Mouse (Mus musculus) mesoderm, embryonic 11.5 days (tissue): ENCODE data around the gene Clpx.
"Not testable (repeated sequence)": the region's sequence is repeated elsewhere in the genome, so short reads cannot be mapped to it uniquely, and the experiment has no call there.

Experiments used
- DNase-seq: peaks from one replicate; pipeline ENCODE4 v3.0.0-alpha.2; 2012; ENCODE audit warnings: low read depth, low spot score

The Clpx gene

DNA sequence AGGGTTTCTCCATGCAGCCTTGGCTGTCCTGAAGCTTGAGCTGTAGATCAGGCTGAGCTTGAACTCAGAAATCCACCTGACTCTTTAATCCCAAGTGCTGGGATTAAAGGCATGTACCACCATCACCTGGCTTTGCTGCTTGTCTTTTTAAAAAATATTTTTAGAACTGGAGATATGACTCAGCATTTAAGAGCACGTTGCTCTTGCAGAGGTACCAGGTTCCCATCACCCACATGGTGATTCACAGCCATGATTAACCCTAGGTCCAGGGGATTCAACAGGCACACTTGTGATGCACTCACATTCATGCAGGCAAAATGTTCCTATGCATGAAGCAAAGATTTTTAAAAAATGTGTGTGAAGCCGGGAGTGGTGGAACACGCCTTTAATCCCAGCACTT lies 1.6 kb upstream of the Clpx start:
- DNase-seq: no peak

DNA sequence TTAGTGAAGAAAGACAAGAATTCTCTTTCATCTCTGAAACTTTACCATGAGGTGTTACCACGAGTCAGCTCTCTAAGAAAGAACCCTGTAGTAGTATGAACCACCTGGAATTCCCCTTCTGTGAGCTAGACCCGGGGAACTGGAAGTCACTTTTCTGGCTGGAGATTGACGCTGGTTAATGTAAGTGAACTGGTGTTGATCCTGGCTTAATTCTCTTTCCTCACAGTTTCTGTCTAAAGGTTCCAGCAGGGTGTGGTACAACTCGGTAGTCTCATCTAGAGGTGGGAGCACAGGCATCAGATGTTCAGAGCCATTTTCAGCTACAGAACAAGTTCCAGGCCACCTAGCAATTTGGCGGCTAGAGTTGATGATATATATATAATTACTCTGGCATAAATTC lies 941 bp upstream of the Clpx start:
- DNase-seq: no peak

DNA sequence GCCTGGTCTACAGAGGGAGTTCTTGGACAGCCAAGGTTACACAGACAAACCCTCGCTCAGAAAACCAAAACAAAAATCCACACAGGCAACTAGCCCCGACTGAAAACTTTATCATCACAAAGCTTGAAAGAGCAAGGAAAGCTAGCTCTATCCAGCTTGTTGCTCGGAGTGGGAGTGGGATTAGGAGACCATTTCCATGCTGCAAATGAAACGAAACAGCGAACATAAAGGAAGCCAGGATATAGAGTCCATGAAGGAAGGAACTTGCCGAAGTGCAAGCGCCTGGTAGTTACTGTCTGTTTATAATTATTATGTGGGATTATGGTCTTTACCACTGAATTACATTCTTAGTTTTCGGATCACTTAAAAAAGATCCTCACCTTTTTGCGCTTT lies 484 bp upstream of the Clpx start:
- no peak for DNase-seq

DNA sequence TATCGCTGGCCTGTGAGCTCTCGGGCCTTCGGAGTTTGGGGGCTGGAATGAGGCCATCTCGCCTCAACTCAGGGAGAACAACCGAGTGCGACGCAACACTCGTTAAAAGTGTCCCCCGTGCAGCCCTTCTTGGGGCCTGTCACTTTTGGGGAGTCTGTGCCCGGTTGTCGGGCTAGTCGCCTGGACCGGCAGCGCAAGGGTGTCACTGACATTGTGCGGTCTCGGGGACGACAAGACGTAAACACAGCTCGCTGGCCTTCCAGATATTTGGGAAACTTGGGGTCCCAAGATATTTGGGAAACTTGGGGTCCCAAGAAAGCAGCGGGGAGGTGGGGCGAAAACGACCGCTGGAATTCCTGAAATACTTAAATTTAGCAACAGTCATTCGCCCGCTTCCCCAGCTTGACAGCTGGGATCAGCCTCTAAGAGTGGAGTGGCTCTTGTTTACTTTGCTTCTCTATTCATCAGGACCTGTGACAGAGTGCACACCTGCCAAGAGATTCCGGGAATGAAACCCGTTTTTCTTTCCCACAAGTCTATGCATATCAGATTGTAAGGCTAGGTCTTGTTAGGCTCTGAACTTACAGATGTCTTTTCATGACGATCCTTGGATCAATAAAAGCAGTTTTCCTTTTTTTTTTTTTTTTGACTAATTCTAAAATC lies 787 bp downstream of the Clpx start:
- peak; percentile 12 for DNase-seq

DNA sequence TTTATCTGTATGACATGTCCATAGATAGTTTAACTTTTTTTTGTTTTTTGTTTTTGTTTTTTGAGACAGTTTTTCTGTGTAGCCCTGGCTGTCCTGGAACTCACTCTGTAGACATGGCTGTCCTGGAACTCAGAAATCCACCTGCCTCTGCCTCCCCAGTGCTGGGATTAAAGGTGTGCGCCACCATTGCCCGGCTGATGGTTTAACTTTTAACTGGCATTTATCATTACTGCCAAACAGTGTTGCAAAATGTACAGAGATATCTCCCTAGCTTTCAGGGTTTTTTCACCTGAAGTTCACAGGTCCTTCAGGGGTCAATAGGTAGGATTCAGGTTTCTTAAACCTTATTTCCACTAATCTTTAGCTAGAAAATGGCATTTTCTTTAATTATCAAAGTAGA lies 3.0 kb downstream of the Clpx start:
- no peak for DNase-seq

DNA sequence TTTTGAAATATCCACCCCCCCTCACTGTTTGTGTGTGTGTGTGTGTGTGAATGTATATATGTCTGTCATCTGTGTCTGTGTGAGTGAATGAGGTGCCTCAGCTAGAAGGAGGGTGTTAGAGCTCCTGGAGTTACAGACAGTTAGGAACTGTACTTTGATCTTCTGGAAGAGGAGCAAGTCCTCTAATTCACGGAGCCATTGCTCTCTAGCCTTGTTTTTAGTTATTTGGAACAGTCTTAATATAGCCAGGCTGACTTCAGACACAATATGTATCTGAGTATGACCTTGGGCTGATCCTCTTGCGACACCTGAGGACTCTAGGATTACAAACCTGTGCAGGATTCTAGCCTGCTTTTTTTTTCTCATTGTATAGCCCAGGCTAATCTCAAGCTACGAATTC lies 4.7 kb downstream of the Clpx start:
- no peak for DNase-seq

DNA sequence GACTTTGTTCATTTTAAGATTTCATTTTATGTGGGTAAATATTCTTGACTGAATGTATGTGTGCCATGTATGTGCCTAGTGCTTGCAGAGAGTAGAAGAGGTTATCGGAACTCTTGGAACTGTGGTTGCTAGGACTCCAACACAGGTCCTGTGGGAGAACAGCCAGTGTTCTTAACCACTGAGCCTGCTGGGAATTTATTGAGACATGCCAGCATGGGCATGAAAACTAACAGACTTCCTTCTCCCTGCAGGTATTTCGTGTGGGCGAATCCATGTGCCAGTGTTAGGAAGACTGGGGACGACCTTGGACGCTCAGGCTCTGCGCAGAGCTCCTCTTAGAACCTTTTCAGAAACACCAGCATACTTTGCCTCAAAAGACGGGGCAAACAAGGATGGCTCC lies 5.6 kb downstream of the Clpx start:
- DNase-seq: no peak

DNA sequence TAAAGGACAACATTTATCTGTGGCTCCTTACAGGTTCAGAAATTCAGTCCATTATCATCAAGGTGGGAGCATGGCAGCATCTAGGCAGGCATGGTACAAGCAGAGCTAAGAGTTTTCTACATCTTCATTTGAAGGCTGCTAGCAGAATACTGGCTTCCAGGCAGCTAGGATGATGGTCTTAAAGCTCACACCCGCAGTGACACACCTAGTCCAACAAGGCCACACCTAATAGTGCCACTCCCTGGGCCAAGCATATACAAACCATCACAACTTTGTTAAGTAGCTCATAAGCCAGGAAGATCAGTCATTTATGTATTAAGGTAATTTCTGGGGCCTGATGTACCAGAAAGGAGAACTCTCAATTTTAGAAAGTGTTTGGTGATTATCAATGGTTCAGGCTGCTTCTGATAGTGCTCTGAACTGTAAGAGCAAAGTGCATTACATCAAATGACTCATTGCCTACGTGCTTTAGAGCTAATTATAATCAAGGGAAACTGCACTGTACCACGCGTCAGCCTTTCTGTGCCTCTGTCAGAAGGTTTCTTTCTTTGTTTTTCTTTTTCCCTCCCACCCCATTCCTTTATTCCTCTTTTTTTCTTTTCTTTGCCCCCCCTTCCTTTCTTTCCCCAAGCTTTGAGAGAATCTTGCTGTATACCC lies 8.4 kb downstream of the Clpx start:
- DNase-seq: no peak

DNA sequence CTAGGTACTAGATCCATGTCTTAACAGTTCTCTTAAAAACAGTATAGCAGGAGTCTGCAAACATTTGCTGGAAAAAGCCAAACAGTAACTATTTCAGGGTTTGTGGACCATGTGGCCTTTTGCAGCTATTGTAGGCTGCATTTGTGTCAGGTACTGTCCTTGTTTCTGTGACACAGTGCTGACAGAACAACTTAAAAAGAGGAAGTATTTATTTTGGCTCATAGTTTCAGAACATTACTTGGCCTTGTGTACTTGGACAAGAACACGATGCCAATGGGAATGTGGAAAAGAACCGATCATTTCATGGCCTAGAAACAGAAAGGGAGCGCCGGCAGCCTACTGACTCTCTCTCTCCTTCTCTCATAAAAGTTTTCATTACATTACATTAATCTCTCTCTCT lies 9.5 kb downstream of the Clpx start:
- DNase-seq: no peak

DNA sequence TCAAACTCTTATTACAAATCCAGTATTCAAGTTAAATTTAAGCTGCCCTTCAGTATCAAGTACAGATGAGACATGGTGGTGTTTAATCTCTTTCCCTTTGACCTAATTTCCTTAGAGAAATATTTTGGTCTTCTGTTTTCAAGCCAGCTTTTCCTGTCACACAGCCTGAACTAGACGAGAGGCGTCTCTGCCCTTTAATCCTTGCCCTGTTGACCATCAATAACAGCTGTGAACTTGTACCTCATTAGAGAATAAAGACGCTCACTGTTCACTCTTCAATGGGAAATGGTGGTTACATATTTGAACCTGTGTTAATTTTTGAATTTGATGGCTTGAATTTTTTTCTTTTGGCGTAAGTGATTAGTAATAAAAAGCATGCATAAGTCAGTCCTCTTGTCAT lies 10.2 kb downstream of the Clpx start:
- DNase-seq: no peak

DNA sequence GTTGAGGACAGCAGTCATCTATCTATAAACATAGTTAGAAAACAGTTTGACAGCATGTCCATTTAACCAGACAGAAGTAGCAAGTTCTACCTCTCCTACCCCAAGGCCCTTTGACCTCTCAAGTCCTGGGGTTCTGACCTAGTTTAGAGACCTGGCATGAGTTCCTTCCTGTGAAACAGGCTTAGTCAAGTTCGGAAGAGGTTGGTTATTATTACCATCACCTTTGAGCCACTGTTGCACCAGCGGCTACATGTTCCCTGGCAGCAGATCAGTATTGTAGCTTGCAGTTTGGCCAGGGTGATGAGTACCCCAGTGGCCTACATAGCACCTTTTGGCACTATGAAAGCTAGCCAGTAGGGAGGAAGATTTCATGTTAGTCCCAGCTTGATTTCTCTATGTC lies 12.6 kb downstream of the Clpx start:
- DNase-seq: no peak

DNA sequence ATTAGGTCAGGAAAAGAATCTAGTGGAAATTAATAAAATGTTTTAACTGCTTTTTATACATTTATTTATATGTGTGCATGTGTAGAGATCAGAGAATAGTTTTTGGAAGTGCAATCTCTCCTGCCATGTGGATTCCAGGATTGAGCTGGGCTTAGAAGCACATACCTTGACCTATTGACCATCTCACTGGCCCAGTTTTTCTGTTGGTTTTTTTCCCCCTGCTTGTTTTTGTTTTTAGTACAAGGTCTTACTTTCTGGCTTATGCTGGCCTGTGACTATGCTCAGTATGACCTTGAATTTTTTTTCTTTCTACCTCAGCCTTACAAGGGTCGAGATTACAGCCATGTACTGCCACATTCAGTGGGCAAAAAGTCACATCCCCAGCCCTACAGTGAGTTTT lies 14.0 kb downstream of the Clpx start:
- no peak for DNase-seq

DNA sequence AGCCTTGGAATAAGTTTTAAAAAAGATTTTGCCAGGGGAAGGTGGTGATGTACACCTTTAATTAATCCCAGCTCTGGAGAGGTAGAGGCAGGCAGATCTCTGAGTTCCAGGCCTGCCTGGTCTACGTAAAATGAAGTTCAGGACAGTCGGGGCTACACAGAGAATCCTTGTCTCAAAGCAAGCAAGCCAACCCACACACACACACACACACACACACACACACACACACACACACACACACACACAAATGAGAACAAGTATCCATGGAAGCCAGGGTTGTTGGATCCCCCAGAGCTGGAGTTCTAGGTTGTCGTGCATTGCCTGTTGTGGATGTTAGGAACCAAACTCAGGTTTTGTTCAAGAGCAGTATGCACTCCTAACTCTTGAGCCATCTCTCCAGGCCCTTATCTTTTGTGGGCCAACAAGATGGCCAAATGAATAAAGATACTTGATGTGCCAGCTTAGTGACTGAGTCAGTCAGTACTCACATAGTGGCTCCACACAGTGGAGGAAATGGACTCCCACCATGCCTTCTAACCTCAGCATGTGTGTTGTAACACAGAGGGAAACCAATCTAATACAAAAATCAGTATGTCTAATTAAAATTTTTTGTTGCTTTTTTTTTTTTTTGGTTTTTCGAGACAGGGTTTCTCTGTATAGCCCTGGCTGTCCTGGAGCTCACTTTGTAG lies 18.8 kb downstream of the Clpx start:
- DNase-seq: no peak

DNA sequence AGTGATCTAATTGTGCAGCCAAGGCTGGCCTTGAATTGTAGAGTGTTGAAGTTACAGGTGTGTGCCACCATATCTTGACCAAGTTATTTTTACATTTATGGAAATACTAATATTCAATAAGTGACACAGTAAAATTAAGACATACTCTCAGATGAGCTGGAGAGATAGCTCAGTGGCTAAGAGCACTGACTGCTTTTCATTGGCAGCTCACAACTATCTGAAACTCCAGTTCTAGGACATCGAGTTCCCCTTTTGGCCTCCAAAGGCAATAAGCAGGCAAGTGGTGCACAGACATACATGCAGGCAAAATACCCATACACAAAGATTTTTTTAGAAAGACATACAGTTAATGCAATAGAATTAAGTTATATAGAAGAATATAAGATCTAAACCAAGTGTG lies 19.8 kb downstream of the Clpx start:
- no peak for DNase-seq

DNA sequence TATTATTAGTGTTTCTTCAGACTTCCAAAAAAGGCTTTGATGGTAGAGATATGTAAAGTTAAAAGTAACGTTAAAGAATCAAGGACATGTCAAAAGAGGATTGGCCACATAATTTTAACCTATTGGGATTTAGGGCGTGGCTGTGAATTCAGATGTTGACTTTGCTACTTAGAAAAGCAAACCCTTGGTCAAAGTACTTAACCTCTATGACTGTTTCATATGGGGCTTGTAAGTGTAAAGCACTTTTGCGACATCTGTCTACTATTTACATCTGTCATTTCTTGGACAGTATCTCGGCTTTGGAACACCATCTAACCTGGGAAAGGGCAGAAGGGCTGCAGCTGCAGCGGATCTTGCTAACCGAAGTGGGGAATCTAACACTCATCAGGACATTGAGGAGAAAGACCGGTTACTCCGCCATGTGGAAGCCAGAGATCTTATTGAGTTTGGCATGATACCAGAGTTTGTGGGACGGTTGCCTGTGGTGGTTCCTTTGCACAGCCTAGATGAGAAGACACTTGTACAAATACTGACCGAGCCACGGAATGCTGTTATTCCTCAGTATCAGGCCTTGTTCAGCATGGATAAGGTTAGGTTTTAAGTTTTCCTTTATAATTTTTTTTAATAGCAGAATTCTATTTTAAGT lies 28.3 kb downstream of the Clpx start:
- DNase-seq: no peak

DNA sequence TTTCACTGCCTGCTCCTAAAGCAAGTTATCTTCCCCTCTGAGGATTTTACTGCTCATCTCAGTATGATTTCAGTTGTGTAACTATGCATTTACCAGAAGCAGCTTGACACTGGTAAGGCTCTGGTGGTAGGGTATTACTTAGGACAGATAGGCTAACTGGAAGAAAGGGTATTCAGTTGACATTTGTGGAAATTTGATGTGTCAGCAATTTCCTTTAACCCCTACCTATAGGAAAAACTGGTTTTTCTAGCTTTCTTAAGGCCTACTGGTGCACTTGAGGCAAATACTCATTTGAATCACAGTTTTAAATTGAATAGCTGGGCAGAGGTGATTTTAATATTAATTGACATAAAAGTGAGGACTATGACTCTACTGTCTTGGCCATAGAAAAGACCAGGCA lies 31.9 kb downstream of the Clpx start:
- DNase-seq: no peak

DNA sequence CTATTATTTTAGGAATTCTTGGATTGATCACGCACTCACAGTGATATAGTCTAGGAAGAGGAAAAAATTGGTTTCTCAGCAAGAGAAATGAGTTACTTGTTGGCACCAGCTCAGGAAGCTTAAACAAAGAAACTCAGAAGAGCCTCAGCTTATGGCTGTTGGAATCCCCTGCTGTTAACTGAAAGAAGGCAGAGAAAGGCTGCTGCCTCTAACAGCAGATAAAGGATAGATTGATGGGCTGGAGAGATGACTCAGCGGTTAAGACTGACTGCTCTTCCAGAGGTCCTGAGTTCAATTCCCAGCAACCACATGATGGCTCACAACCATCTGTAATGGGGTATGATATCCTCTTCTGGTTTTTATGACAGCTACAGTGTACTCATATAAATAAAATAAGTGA lies 33.3 kb downstream of the Clpx start:
- DNase-seq: no peak

DNA sequence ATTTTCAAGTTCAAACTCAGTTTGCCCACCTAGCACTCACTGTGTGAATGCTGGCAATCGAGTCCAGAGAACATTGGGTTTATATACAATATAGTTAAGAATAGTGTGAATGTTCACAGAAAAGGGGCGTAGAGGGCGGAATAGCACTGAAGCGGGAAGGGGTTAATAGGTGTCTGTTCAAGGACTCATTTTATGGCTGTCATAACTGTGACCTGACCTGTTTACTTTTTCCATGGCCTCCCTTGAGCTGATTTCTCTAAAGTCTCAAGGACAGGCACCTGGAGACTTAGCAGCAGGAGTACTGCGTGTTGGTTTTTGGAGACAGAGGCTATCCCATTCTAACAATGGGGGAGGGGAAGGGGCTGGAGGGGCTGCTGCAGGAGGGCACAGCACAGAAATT lies 39.9 kb downstream of the Clpx start:
- no peak for DNase-seq

DNA sequence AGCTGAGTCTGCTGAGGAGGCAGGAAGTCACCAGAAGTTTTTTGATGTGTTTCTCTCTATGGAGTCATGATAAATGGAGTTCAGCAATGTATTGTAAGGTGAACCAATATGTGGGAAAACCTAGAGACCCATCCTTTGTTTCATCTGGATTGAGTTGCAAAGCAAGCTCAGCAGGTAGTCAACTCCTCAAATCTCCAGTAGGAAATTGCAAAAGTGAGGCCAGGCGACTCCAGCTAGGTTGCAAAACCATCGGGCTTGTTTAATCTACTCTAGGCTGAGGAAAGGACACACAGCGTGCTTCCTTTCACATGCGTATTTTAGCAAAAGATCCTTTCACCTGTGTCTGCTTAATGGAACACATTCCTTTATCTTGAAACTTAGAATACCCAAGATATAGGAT lies 45.1 kb downstream of the Clpx start:
- no peak for DNase-seq

DNA sequence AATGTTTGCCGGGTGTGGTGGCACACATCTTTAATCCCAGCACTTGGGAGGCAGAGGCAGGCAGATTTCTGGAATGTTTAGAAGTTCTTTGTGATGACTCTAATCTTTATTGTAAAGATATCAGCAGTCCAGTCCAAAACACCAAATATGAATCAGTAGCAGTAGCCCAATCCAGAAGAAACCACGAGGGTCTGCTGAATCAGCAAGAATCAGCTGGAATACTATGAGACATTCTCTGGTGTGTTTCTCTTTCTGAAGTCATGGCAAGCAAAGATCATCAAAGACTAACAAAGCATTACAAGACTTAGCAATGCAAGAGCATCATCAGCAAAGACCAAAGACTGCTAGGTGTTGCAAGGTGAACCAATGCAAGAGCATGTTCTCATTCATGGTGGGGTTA lies 46.4 kb downstream of the Clpx start:
- no peak for DNase-seq

DNA sequence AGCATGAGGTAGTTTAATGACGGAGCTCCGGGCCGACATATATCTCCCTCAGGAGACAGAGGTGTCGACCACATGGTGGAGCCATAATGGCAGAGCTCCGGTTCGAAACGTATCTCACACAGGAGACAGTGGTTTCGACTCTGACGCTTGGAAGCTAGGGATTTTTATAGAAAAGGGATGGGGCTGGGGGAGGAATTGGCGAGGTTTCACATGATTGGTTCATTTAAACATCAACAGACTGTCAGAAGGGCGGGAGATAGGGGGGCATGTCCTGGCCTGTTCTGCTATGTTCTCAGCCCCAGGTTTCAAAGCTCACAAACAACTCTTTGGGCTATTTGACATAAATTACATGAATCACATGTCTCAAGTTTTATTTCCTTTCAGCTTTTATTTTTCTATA lies 51.4 kb downstream of the Clpx start:
- not testable (repeated sequence) for DNase-seq

DNA sequence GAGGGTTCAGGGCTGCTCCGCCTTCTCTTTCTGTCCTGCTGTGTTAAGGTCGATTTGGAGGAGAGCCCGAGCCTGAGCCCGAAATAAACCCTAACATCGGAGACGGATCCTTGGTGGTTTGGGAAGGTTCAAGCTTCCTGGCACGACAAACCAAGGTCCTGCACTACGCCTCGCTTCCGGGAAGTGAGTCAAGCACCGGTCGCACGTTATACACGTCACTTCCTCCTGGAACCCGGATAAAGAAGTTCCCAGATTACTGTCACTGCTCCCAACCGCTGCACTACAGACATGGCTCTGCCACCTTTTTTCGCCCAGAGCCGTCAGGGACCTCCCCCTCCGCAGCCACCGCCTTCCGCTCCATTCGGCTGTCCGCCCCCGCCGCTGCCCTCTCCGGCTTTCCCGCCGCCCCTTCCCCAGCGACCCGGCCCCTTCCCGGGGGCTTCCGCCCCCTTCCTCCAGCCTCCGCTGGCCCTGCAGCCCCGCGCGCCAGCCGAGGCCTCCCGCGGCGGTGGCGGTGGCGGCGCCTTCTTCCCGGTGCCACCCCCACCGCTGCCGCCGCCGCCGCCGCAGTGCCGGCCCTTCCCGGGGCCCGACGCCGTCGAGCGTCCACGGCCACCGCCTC lies 51.9 kb downstream of the Clpx start, which contains the start of gene Pdcd7:
Gene Pdcd7 (plus strand): TSS at position 251 of the 622 bp plus-strand sequence.
- peak; percentile 97 for DNase-seq
